Mouse (Mus musculus) heart, embryonic 11.5 days (tissue): ENCODE measurements around the gene Gm9376. TPM values are rescaled to one million over a fixed set of nuclear protein-coding genes. Genes with fewer than 3 reads are reported as not detected.
A peak's percentile ranks its signal among the peaks of the same experiment; 100 is the strongest.

Source experiments
- ATAC-seq: fragments of 200-750 bp; cut with Nextera tagmentation; replicated peaks from 2 replicates; pipeline ENCODE4 v1.8.0; 2017; ENCODE audit warnings: moderate library complexity; ENCODE audit not compliant: insufficient number of reproducible peaks, low FRiP score, low TSS enrichment
- H3K27ac ChIP-seq: fragments of 300-500 bp; sonication (generic); 2 replicates; pipeline ENCODE4 v1.5.1; 2014; ENCODE audit warnings: mild to moderate bottlenecking, low read depth, low read length
- H3K27me3 ChIP-seq: fragments of 300-500 bp; sonication (generic); 2 replicates; pipeline ENCODE4 v1.6.1; 2014; ENCODE audit warnings: mild to moderate bottlenecking, low read length, mixed read lengths; ENCODE audit not compliant: control insufficient read depth, insufficient read depth
- H3K36me3 ChIP-seq: fragments of 300-500 bp; sonication (generic); 2 replicates; pipeline ENCODE4 v1.6.1; 2014; ENCODE audit warnings: mild to moderate bottlenecking, low read length, moderate library complexity, mixed read lengths; ENCODE audit not compliant: control insufficient read depth, insufficient read depth
- H3K4me1 ChIP-seq: fragments of 300-500 bp; sonication (generic); 2 replicates; pipeline ENCODE4 v1.6.1; 2014; ENCODE audit warnings: low read length; ENCODE audit not compliant: control insufficient read depth, insufficient read depth
- H3K4me2 ChIP-seq: fragments of 300-500 bp; sonication (generic); 2 replicates; pipeline ENCODE4 v1.6.1; 2014; ENCODE audit warnings: mild to moderate bottlenecking, moderate library complexity
- H3K4me3 ChIP-seq: fragments of 300-500 bp; sonication (generic); 2 replicates; pipeline ENCODE4 v1.5.1; 2014; ENCODE audit warnings: low read depth, low read length
- H3K9ac ChIP-seq: fragments of 300-500 bp; sonication (generic); 2 replicates; pipeline ENCODE4 v1.6.1; 2014; ENCODE audit warnings: mild to moderate bottlenecking, low read depth, low read length, moderate library complexity
- H3K9me3 ChIP-seq: fragments of 300-500 bp; sonication (generic); replicated peaks from 2 replicates; pipeline ENCODE4 v1.6.1; 2016; ENCODE audit warnings: low read length; ENCODE audit not compliant: control insufficient read depth
- WGBS: fragments of 180-500 bp; shearing (Covaris S2); extraction: QIAGEN DNeasy Blood & Tissue Kit; methylation state at CpG from one replicate; pipeline ENCODE4 v1.1.7; 2014; ENCODE audit not compliant: insufficient replicate concordance; 5-methylcytosine and 5-hydroxymethylcytosine counted together
- polyA plus RNA-seq: library from polyadenylated mRNA; unstranded; fragments of >200 nt; fragmentation: Nextera tagmentation; extraction: Ambion mirVana; gene quantifications from 2 replicates; pipeline ENCODE4 v1.2.1, GENCODE M21; 2014

The Gm9376 gene
- not detected in 2 replicates for polyA plus RNA-seq

DNA sequence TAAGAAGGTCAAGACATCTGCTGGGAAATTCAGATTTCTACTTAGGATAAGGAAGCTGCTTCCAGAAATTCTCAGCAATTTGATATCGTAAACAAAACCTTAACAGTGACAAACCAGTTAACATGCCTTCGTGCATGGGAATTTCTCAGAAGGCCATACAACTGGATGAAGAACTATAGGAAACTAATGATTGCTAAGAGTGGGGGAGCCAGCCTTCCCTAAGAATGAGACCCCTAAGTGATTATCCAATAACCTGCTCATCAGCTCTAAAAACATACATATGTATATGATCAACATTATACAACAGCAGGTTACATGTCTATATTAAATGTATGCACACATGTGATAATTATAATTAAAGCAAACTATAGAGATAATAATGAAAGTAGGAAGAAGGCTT lies at the start of gene Gm9376:
Gene Gm9376, plus strand, starts transcription at position 301 of the 400 bp plus-strand sequence.
- no peaks in the 10 kb centered on the region for H3K4me1 ChIP-seq
- H3K27me3 ChIP-seq: no peaks in the 10 kb centered on the region
- no peaks in the 10 kb centered on the region for H3K9me3 ChIP-seq
- no peak within 1 kb of the TSS for H3K27ac ChIP-seq
- no peak within 1 kb of the TSS for H3K9ac ChIP-seq
- ATAC-seq: no peak
- H3K4me3 ChIP-seq: no peak within 1 kb of the TSS
- H3K4me2 ChIP-seq: no peak within 1 kb of the TSS
- 75% methylated on average over 2 of the region's 2 CpGs for WGBS
- no peaks in the 10 kb centered on the region for H3K36me3 ChIP-seq

GRCm38 (mm10) chr14:118220885-118221284 lies 45.9 kb upstream of the Gm9376 start:
- WGBS: 77% methylated on average over 1 of the region's 1 CpGs
- H3K4me3 ChIP-seq: no peak overlapping the region
- no peaks in the 10 kb centered on the region for H3K4me1 ChIP-seq
- no peak overlapping the region for H3K4me2 ChIP-seq
- H3K9me3 ChIP-seq: no peaks in the 10 kb centered on the region
- H3K27me3 ChIP-seq: peaks cover 31% of the 10 kb centered on the region
- ATAC-seq: no peak
- no peak overlapping the region for H3K9ac ChIP-seq
- no peaks in the 10 kb centered on the region for H3K36me3 ChIP-seq
- H3K27ac ChIP-seq: no peak overlapping the region

DNA sequence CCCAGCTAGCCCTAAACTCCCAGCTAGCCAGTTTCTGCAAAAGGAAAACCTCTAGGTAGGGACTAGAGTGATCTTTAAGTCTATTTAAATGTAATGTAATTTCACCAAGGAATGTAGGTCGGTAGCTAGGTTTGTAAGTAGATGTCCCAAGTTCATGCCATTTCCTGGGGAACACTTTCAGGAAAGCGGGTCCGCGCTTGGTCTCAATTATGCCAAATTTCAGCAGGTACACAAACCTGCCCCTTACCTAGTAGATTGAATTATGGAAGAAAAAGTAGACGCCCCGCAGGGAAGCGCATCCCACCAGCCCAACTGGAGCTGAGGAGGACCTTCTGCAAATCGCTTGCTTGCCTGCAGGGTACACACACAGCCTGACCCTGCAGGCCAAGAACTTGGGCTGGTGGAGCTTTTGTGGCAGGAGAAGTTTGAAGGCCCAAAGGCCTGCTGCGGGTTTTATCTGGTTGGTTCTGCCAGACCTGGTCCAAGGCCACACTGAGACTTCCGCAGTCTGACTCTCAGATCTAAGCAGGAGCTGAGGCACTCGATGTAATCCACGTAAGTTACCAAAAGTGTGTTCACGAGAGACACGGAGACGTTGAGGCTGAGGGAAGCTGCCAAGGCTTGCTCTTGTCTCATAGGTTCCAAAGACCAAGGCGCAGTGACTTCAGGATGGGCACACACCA lies 41.6 kb upstream of the Gm9376 start:
- H3K4me2 ChIP-seq: no peak overlapping the region
- 12% methylated on average over 16 of the region's 16 CpGs for WGBS

DNA sequence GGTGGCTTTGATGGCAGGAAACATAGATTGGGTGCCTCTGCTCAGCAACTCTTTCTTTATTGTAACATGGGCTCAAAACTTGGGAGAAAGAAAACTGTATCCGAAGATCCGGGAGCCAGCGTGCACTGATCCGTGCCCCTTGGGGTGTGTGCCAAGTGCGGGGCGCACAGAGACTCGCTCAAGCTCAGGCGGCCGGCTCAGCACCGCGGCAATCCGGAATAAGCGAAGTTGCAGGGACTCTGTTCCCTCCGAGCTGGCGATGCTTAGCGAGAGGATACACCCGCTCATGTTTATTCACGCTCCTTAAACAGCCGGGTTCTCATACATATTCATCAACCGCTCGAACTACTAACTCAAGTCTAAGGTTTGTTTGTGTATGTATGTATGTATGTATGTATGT lies 40.8 kb upstream of the Gm9376 start:
- Histone ChIP-seq H3K9me3 (no peaks in the 10 kb centered on the region), H3K4me2 (peak overlapping the region; percentile 45), H3K4me3 (peak overlapping the region; percentile 25), H3K36me3 (no peaks in the 10 kb centered on the region), H3K27ac (no peak overlapping the region), H3K27me3 (peaks cover 78% of the 10 kb centered on the region), H3K9ac (no peak overlapping the region), H3K4me1 (peaks cover under 1% of the 10 kb centered on the region; the same call in 1 of the 2 replicates)
- WGBS: under 1% methylated on average over 21 of the region's 21 CpGs
- no peak for ATAC-seq

More for the DNA sequence above, 41.6 kb upstream of the Gm9376 start:
- Histone ChIP-seq H3K27ac (no peak overlapping the region), H3K27me3 (peaks cover 72% of the 10 kb centered on the region), H3K4me3 (no peak overlapping the region), H3K36me3 (no peaks in the 10 kb centered on the region), H3K9ac (no peak overlapping the region), H3K9me3 (no peaks in the 10 kb centered on the region), H3K4me1 (no peaks in the 10 kb centered on the region)
- no peak for ATAC-seq

DNA sequence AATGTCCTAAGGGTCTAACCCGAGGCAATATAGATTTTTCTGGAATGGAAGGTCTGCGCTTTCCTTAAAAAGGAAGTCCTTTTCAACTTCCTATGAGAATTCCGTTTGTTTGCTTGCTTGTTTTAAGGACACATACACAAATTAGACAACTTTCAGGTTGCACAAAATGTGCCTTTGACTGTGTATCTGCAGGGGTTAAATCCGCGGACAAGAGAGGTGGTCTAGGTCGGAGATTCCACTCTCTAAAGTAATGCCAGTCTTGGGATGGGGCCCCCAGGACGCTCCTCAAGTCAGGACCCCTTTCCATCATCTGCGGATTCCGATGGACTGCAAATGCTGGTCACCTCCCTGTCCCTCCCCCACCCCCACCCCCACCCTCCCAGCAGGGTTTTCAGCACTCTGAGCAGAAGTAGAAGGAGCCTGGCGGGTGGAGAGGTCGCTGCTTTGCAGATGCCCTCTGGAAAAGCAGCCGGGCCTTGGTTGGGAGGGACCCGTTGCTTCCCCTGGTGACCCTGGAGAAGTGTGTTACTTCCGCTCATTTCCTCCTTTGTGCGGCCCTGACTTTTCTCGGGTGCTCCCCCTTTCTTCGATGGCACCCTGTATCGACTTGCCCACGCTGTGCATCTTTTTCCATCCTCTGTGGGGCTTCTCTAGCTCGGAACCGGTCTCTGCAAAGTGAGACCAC lies 40.1 kb upstream of the Gm9376 start:
- WGBS: 1% methylated on average over 21 of the region's 21 CpGs
- Histone ChIP-seq H3K4me3 (0 out of 2 replicates have a peak overlapping the region, but pooled peaks have one; percentile 5), H3K4me2 (peak overlapping the region; percentile 45; the same call in 1 of the 2 replicates)

GRCm38 (mm10) chr14:118232381-118232970 lies 34.3 kb upstream of the Gm9376 start:
- ATAC-seq: no peak
- Histone ChIP-seq H3K9me3 (no peaks in the 10 kb centered on the region), H3K27ac (no peak overlapping the region), H3K4me1 (peaks cover 17% of the 10 kb centered on the region), H3K36me3 (no peaks in the 10 kb centered on the region), H3K4me3 (no peak overlapping the region), H3K27me3 (peaks cover 90% of the 10 kb centered on the region), H3K4me2 (no peak overlapping the region), H3K9ac (no peak overlapping the region)
- 3% methylated on average over 8 of the region's 8 CpGs for WGBS

More for the DNA sequence above, 40.1 kb upstream of the Gm9376 start:
- H3K36me3 ChIP-seq: no peaks in the 10 kb centered on the region
- no peak overlapping the region for H3K27ac ChIP-seq
- H3K9me3 ChIP-seq: no peaks in the 10 kb centered on the region
- H3K9ac ChIP-seq: no peak overlapping the region
- peaks cover 85% of the 10 kb centered on the region for H3K27me3 ChIP-seq
- ATAC-seq: no peak
- peaks cover 2% of the 10 kb centered on the region; the same call in 1 of the 2 replicates for H3K4me1 ChIP-seq

DNA sequence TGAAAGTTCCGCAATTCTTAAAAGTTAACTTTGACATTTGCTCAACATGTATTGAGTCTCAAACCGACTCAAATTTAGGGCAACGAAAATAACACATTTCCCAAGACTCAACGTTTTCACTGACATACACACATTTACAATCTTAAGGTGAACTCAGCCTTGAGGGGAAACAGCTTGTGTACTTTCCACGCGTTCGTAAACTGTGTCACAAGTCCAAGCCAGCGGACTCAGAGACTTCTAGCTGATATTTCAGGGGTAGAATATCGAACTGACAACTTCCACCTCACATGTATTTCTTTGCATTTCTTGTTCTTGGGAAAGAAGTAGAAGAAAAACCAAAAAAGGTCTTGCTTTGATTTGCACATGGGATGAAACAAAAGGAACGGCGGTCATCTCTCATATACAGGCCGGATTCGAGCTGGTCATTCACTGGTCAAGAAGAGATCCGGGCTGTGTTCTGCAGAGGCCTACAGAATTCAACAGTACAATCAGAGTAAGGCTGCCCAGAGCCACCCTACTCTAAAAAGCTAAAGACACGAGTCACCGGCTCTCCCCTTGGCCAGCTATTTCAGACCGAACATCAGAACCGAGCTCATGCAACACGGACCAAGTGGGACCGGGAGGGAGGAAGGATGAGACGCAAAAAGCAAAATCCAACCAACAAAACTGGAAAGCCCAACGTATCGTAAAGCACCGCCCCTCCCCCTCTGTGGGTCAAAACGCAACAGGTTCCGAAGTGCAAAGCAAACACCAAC lies 32.8 kb upstream of the Gm9376 start:
- H3K4me3 ChIP-seq: peak overlapping the region; percentile 53
- no peak overlapping the region for H3K4me2 ChIP-seq
- no peaks in the 10 kb centered on the region for H3K9me3 ChIP-seq
- H3K27me3 ChIP-seq: peaks cover 87% of the 10 kb centered on the region
- no peaks in the 10 kb centered on the region for H3K36me3 ChIP-seq
- ATAC-seq: no peak
- H3K4me1 ChIP-seq: peaks cover 17% of the 10 kb centered on the region
- H3K9ac ChIP-seq: no peak overlapping the region
- no peak overlapping the region for H3K27ac ChIP-seq
- 3% methylated on average over 26 of the region's 26 CpGs for WGBS

DNA sequence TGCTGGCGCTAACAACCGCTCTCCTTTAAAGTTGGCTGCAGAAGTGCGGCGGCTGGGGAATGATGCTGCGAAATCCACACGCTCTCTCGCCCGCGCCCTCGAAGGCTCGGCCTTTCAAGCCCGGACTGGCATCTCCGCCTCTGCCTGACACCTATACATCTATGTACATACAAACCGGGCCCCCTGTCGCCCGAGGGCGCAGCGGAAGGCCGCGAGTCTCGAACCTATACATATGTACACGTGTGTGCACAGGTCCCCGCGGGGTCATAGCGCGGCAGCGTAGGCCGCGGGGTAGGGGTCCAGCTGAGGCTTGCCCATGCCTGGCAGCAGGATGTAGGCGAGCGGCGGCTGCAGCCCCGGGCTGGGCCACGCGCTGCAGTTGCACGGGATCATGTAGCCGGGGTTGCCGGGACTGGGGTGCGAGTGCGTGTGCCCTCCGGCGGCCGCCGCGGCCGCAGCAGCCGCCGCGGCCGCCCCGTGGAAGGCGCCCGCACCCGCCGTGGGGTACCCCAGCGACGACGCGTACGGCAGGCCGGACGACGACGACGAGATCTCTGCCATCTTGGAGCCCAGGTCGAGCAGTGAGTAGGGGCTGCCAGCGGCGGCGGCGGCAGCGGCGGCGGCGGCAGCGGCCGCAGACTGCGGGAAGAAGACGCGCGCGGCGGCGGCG lies 32.1 kb upstream of the Gm9376 start:
- Histone ChIP-seq H3K4me3 (peak overlapping the region; percentile 53), H3K9me3 (no peaks in the 10 kb centered on the region), H3K27me3 (peaks cover 87% of the 10 kb centered on the region), H3K4me2 (peak overlapping the region; percentile 92), H3K4me1 (peaks cover 17% of the 10 kb centered on the region), H3K27ac (no peak overlapping the region), H3K9ac (peak overlapping the region; percentile 16; the same call in 1 of the 2 replicates), H3K36me3 (no peaks in the 10 kb centered on the region)
- WGBS: under 1% methylated on average over 82 of the region's 84 CpGs
- ATAC-seq: no peak
